Mouse (Mus musculus): ENCODE results near the gene 4930415L06Rik. TPM values are rescaled to one million over a fixed set of nuclear protein-coding genes. Genes with fewer than 3 reads are reported as not detected.

Gene 4930415L06Rik
- not detected in 2 replicates for polyA plus RNA-seq (2012; ENCODE audit: insufficient read depth, low replicate concordance)

DNA sequence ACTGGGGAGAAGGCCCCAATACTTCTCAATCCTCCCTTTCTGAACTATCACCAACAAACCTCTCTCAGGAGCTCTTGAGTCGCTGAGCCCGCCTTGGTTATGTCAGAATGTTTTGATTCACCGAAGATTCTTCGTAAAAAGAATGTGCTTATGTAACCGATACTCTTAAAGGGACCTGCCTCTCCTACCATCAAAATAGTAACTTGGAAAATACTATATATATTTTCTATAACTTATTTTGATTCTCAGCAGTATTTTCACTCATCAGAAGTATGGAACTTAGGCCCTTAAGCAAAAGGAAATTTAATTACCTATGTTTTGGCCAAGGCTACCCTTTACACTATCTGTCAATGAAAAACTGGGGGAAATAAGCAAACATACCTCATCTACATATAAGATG, at the start of gene 4930415L06Rik:
4930415L06Rik (minus strand) TSS at position 101 of the 400 bp plus-strand sequence.
- no peaks in the 10 kb centered on the region for H3K36me3 ChIP-seq (replicated peaks; ENCODE audit: low read length)
- H3K9me3 ChIP-seq, result no peaks in the 10 kb centered on the region
- H3K4me3 ChIP-seq (replicated peaks), result no peak within 1 kb of the TSS
- TF ChIP-seq FLI1 (IDR thresholded peaks at IDR 0.05; ENCODE audit: low read length), result no peak
- no peak for TF ChIP-seq GATA1 (IDR thresholded peaks at IDR 0.05; ENCODE audit: borderline replicate concordance, low read length)
- no peaks in the 10 kb centered on the region for H3K4me1 ChIP-seq
- no peaks in the 10 kb centered on the region for H3K27me3 ChIP-seq (replicated peaks)

DNA sequence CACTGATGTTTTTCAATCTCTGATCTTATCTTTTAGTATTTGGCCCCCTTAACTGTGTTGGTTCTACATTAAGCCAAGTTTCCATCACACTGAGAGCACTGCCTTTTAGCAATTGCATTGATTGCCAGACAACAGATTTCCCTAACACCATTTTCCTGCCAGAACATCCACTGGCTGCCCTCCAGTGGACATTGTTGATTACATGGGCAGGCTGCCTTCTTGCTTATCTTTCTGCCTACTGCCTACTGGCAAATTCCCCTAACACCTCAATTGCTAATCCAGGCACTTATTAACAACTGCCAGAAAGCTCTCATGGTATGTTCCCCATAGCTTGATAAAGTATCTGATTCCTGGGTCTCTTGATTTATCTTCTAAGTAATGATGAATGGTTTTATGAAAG, 46.0 kb upstream of the 4930415L06Rik start:
- Histone ChIP-seq H3K36me3 (replicated peaks; ENCODE audit: low read length) (no peaks in the 10 kb centered on the region), H3K4me3 (replicated peaks) (no peak overlapping the region), H3K27me3 (replicated peaks) (no peaks in the 10 kb centered on the region), H3K9me3 (no peaks in the 10 kb centered on the region), H3K4me1 (no peaks in the 10 kb centered on the region)
- TF ChIP-seq FLI1 (IDR thresholded peaks at IDR 0.05; ENCODE audit: low read length) (no peak), GATA1 (IDR thresholded peaks at IDR 0.05; ENCODE audit: borderline replicate concordance, low read length) (no peak)

DNA sequence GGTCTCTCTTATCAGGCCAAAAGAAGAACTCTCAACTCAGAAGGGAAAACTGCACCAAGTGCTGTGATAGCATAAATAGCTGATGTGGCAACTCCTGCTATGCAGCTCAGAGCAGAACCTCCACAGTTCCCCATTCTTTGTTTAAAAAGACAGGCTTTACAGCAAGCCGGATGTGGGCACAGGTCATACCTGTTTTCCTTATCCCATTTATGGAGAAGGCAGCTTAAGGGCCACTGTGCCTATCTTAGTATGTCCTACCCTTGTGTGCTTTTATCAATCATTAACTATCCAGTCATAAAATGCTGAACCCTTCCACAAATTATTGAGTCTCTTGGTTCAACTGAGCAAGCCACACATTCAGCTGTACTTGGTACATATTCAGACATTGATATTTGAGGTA, 27.8 kb downstream of the 4930415L06Rik start:
- H3K4me1 ChIP-seq, result no peaks in the 10 kb centered on the region
- no peaks in the 10 kb centered on the region for H3K9me3 ChIP-seq
- TF ChIP-seq GATA1 (IDR thresholded peaks at IDR 0.05; ENCODE audit: borderline replicate concordance, low read length) (no peak), FLI1 (IDR thresholded peaks at IDR 0.05; ENCODE audit: low read length) (no peak)
- H3K27me3 ChIP-seq (replicated peaks), result no peaks in the 10 kb centered on the region
- no peaks in the 10 kb centered on the region for H3K36me3 ChIP-seq (replicated peaks; ENCODE audit: low read length)
- no peak overlapping the region for H3K4me3 ChIP-seq (replicated peaks)

Other genes starting within 250 kb of the 4930415L06Rik start
- gene 4932429P05Rik, start 180.6 kb downstream of the 4930415L06Rik start, polyA plus RNA-seq (2012; ENCODE audit: insufficient read depth, low replicate concordance), result not detected in 2 replicates